Mouse (Mus musculus) CH12.LX (cell line): Measurements from ENCODE around the gene Chaf1b.

Experiments used
- BHLHE40 ChIP-seq: IDR thresholded peaks from 2 replicates; pipeline ENCODE4 v1.6.1; 2011; ENCODE audit warnings: mild to moderate bottlenecking, low read depth, low read length, improper control_type of control experiment
- CHD2 ChIP-seq: IDR thresholded peaks from 2 replicates; pipeline ENCODE4 v1.6.1; 2011; ENCODE audit warnings: low read length, improper control_type of control experiment
- CTCF ChIP-seq, 2 experiments: IDR thresholded peaks in 1 of 2; conservative IDR thresholded peaks in 1 of 2; 2 replicates each; pipeline ENCODE4 v1.5.1; 2011 to 2012; ENCODE audit warnings: low read depth in 2 of 2, low read length in 2 of 2, improper control_type of control experiment in 1 of 2, inconsistent platforms in 1 of 2, mild to moderate bottlenecking in 1 of 2, moderate library complexity in 1 of 2
- ETS1 ChIP-seq: conservative IDR thresholded peaks from 2 replicates; pipeline ENCODE4 v1.6.1; 2012; ENCODE audit warnings: low read depth, mild to moderate bottlenecking, inconsistent platforms, low read length, improper control_type of control experiment, moderate library complexity
- MAFK ChIP-seq: IDR thresholded peaks from 2 replicates; pipeline ENCODE4 v1.6.1; 2011; ENCODE audit warnings: low read length, improper control_type of control experiment; ENCODE audit not compliant: insufficient replicate concordance
- MAX ChIP-seq: IDR thresholded peaks from 2 replicates; pipeline ENCODE4 v1.6.1; 2011; ENCODE audit warnings: low read length, improper control_type of control experiment
- NELFE ChIP-seq: IDR thresholded peaks from 2 replicates; pipeline ENCODE4 v1.6.1; 2011; ENCODE audit warnings: low read depth, low read length, improper control_type of control experiment
- NRF1 ChIP-seq: IDR thresholded peaks from 2 replicates; pipeline ENCODE4 v1.6.1; 2014; ENCODE audit warnings: low read depth, mild to moderate bottlenecking, inconsistent platforms, low read length, improper control_type of control experiment, moderate library complexity
- POLR2A ChIP-seq: IDR thresholded peaks from 2 replicates; pipeline ENCODE4 v1.6.1; 2011; ENCODE audit warnings: low read depth, mild to moderate bottlenecking, improper control_type of control experiment, low read length
- RAD21 ChIP-seq: IDR thresholded peaks from 2 replicates; pipeline ENCODE4 v1.6.1; 2011; ENCODE audit warnings: low read depth, mild to moderate bottlenecking, low read length, improper control_type of control experiment, moderate library complexity
- SMC3 ChIP-seq: IDR thresholded peaks from 2 replicates; pipeline ENCODE4 v1.6.1; 2011; ENCODE audit warnings: low read depth, low read length, improper control_type of control experiment
- USF2 ChIP-seq: conservative IDR thresholded peaks from 2 replicates; pipeline ENCODE4 v1.6.1; 2011; ENCODE audit warnings: low read depth, low read length, improper control_type of control experiment

GRCm38 (mm10) chr16:93834076-93834475 is 49.6 kb upstream of the Chaf1b start:
- no peak for TF ChIP-seq RAD21
- TF ChIP-seq POLR2A, result no peak
- no peak for TF ChIP-seq SMC3
- TF ChIP-seq CTCF (conservative IDR thresholded peaks at IDR 0.05 in 1 of 2, IDR thresholded peaks at IDR 0.05 in 1 of 2; ENCODE audit: low read depth in 2 of 2, low read length in 2 of 2), result no peak
- TF ChIP-seq CHD2, result no peak
- TF ChIP-seq USF2, result no peak
- TF ChIP-seq BHLHE40, result no peak
- TF ChIP-seq ETS1, result no peak
- no peak for TF ChIP-seq MAX
- no peak for TF ChIP-seq MAFK
- TF ChIP-seq NELFE, result no peak
- no peak for TF ChIP-seq NRF1
